Mouse (Mus musculus) neural tube, embryonic 15.5 days (tissue): ENCODE results near the gene Rab1b. TPM values are rescaled to one million over a fixed set of nuclear protein-coding genes. Genes with fewer than 3 reads are reported as not detected.

ENCODE experiments used
- ATAC-seq: fragments of 200-750 bp; cut with Nextera tagmentation; 2 replicates; pipeline ENCODE4 v1.8.0; 2017; ENCODE audit warnings: mild to moderate bottlenecking, moderate TSS enrichment, moderate library complexity; ENCODE audit not compliant: low FRiP score
- H3K27ac ChIP-seq: fragments of 300-500 bp; sonication (generic); replicated peaks from 2 replicates; pipeline ENCODE4 v1.5.1; 2015; ENCODE audit warnings: mild to moderate bottlenecking, inconsistent platforms
- H3K27me3 ChIP-seq: fragments of 300-500 bp; sonication (generic); replicated peaks from 2 replicates; pipeline ENCODE4 v1.6.1; 2015; ENCODE audit warnings: inconsistent platforms
- H3K36me3 ChIP-seq: fragments of 300-500 bp; sonication (generic); 2 replicates; pipeline ENCODE4 v1.6.1; 2015; ENCODE audit warnings: inconsistent platforms
- H3K4me1 ChIP-seq: fragments of 300-500 bp; sonication (generic); 2 replicates; pipeline ENCODE4 v1.6.1; 2015; ENCODE audit warnings: inconsistent platforms
- H3K4me2 ChIP-seq: fragments of 300-500 bp; sonication (generic); 2 replicates; pipeline ENCODE4 v1.6.1; 2015; ENCODE audit warnings: inconsistent platforms, mild to moderate bottlenecking, moderate library complexity
- H3K4me3 ChIP-seq: fragments of 300-500 bp; sonication (generic); replicated peaks from 2 replicates; pipeline ENCODE4 v1.5.1; 2015; ENCODE audit warnings: mild to moderate bottlenecking, inconsistent platforms
- H3K9ac ChIP-seq: fragments of 300-500 bp; sonication (generic); replicated peaks from 2 replicates; pipeline ENCODE4 v1.6.1; 2015; ENCODE audit warnings: mild to moderate bottlenecking, inconsistent platforms
- H3K9me3 ChIP-seq: fragments of 300-500 bp; sonication (generic); replicated peaks from 2 replicates; pipeline ENCODE4 v1.6.1; 2016; ENCODE audit warnings: inconsistent platforms
- WGBS: fragments of 180-500 bp; shearing (Covaris S2); methylation state at CpG from one replicate; pipeline ENCODE4 v1.1.7; 2015; ENCODE audit warnings: mixed read lengths; 5-methylcytosine and 5-hydroxymethylcytosine counted together
- polyA plus RNA-seq: library from polyadenylated mRNA; unstranded; fragments of >200 nt; fragmentation: Nextera tagmentation; extraction: Ambion mirVana; gene quantifications from 2 replicates; pipeline ENCODE4 v1.2.1, GENCODE M21; 2015

The Rab1b gene
- polyA plus RNA-seq, 1 experiment from 2014 or later = 205 TPM

DNA sequence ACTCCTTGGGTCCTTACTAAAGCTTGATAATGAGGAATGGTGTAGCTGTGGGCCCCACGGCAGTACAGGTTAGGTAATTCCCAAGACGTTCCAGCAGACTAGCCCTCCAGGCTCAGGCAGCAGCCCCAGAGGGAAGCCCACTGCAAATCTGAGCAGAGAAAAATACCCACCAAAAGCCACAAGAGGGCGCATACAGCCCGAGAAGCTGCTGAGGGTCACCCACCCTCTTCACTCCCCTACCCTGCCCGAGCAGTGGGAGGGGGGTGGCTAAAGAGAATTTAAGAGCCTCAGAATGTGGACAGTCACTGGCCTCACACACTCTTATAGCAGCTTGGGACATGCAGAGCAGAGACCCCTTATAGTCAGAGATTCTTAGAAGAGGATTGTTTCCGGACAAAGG lies 50.6 kb downstream of the Rab1b start:
- Histone ChIP-seq H3K4me1 (peaks cover 18% of the 10 kb centered on the region), H3K4me3 (no peak overlapping the region), H3K36me3 (no peaks in the 10 kb centered on the region), H3K4me2 (no peak overlapping the region), H3K9me3 (no peaks in the 10 kb centered on the region), H3K9ac (no peak overlapping the region), H3K27ac (no peak overlapping the region), H3K27me3 (peaks cover 41% of the 10 kb centered on the region)
- ATAC-seq = no peak
- WGBS = 10% methylated on average over 6 of the region's 6 CpGs

DNA sequence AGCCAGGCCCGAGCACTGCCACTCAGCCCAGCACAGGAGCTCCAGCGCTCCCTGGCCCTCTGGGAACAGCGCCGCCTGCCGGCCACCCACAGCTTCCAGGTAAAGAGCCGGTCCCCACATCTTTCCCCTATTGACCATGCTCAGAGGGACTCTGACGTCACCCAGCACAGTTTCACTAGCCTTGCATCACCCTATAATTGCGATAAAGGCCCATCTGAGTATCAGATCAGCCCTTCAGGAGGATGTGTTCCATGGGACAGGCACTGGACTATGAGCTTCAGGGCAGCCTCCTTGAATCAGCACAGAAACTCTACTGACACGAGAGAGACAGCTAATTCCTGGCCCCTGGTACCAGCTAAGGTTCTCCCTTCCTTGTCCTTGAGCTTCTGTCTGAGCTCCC lies 53.0 kb downstream of the Rab1b start:
- Histone ChIP-seq H3K36me3 (peaks cover 2% of the 10 kb centered on the region; the same call in 1 of the 2 replicates), H3K4me3 (no peak overlapping the region), H3K27me3 (peaks cover 56% of the 10 kb centered on the region), H3K9ac (no peak overlapping the region), H3K4me2 (no peak overlapping the region), H3K27ac (no peak overlapping the region), H3K9me3 (no peaks in the 10 kb centered on the region), H3K4me1 (peaks cover 21% of the 10 kb centered on the region)
- no peak for ATAC-seq
- WGBS = 24% methylated on average over 9 of the region's 9 CpGs

DNA sequence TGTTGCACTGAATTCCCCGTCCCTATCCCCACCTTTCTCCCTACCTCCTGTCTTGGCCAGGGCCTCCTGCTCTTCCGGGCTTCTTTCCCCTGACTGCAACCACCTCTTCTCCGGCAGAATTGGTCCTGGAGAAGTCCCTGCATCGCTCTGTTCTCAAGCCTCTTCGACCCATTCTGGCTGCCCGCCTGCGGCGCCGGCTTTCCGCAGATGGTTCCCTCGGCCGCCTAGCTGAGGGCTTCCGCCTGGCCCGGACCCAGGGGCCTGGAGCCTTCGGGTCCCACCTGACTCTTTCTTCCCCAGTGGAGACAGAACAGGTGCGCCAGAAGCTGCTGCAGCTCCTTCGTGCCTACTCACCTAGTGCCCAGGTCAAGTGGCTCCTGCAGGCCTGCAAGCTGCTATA lies 54.0 kb downstream of the Rab1b start:
- no peak overlapping the region for H3K9ac ChIP-seq
- no peak overlapping the region for H3K4me3 ChIP-seq
- no peaks in the 10 kb centered on the region for H3K9me3 ChIP-seq
- peaks cover 12% of the 10 kb centered on the region; the same call in 1 of the 2 replicates for H3K36me3 ChIP-seq
- H3K4me1 ChIP-seq = peaks cover 19% of the 10 kb centered on the region
- H3K27ac ChIP-seq = no peak overlapping the region
- H3K4me2 ChIP-seq = no peak overlapping the region
- 62% methylated on average over 17 of the region's 17 CpGs for WGBS
- ATAC-seq = no peak
- peaks cover 52% of the 10 kb centered on the region for H3K27me3 ChIP-seq

DNA sequence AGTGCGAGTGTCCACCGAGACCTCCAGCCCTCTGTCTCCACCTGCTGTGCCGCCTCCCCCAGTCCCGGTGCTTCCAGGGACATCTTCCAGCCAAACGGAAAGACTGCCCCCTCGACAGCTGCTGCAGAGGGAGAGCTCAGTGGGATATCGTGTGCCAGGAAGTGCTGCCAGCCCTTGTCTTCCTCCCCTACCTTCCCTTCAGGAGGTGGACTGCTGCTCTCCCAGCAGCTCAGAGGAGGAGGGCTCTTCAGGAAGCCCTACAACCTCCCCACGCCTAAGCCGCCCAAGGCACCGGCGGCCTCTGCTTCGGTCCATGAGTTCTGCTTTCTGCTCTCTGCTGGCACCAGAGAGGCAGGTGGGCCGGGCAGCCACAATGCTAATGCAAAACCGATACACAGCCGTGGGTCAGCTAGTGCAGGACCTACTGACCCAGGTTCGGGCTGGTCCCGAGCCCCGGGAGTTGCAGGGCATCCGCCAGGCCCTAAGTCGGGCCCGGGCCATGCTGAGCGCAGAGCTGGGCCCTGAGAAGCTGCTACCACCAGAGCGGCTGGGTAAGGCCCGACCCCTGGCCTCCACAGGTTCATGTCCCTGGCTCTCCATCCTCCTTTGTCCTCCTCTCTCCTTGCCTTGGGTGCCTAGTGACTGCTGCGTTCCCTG lies 54.6 kb downstream of the Rab1b start:
- peaks cover 48% of the 10 kb centered on the region for H3K27me3 ChIP-seq
- no peaks in the 10 kb centered on the region for H3K9me3 ChIP-seq
- no peak overlapping the region for H3K27ac ChIP-seq
- H3K9ac ChIP-seq = no peak overlapping the region
- 33% methylated on average over 25 of the region's 25 CpGs for WGBS
- no peak for ATAC-seq
- H3K4me2 ChIP-seq = no peak overlapping the region
- H3K4me1 ChIP-seq = peaks cover 19% of the 10 kb centered on the region
- no peak overlapping the region for H3K4me3 ChIP-seq
- peaks cover 18% of the 10 kb centered on the region for H3K36me3 ChIP-seq

DNA sequence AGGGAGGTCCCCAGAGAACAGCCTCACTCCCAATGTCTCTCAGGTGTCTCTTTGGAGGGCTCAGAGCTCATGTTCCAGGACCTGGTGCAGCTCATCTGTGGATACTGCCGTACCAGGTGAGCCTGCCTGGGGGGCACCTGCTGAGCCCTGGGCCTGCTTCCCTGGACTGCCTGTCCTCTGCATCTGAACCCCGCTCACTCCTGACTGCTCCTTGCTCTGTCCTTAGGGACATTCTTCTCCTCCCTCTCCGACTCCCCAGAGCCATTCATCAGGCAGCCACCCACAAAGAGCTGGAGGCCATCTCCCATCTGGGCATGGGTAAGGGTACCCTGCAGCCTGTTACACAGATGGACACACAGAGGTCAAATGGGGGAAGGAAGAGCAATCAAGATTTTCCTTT lies 55.4 kb downstream of the Rab1b start:
- peaks cover 26% of the 10 kb centered on the region for H3K36me3 ChIP-seq
- no peak overlapping the region for H3K4me3 ChIP-seq
- ATAC-seq = no peak
- H3K4me1 ChIP-seq = peaks cover 18% of the 10 kb centered on the region
- H3K9me3 ChIP-seq = no peaks in the 10 kb centered on the region
- H3K4me2 ChIP-seq = peak overlapping the region; percentile 24; the same call in 1 of the 2 replicates
- WGBS = 44% methylated on average over 3 of the region's 3 CpGs
- H3K27ac ChIP-seq = no peak overlapping the region
- no peak overlapping the region for H3K9ac ChIP-seq
- H3K27me3 ChIP-seq = peaks cover 48% of the 10 kb centered on the region

DNA sequence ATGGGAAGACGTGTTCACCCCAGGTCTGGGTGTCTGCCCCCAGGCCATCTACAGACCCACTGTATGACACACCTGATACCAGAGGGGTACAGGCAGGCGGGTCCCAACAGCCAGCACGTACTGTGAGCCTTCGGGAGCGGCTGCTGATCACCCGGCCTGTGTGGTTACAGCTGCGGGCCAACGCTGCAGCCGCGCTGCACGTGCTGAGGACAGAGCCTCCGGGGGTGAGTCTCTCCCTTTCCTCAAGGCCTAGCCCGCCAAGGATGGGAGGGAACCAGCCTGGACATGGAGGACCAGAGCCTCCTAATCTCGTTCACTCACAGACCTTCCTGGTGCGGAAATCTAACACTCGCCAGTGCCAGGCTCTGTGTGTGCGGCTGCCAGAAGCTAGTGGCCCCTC lies 55.8 kb downstream of the Rab1b start:
- no peaks in the 10 kb centered on the region for H3K9me3 ChIP-seq
- peak overlapping the region; percentile 24 for H3K4me2 ChIP-seq
- peaks cover 13% of the 10 kb centered on the region for H3K4me1 ChIP-seq
- no peak overlapping the region for H3K27ac ChIP-seq
- H3K4me3 ChIP-seq = no peak overlapping the region
- H3K9ac ChIP-seq = no peak overlapping the region
- no peak for ATAC-seq
- WGBS = 10% methylated on average over 17 of the region's 17 CpGs
- peaks cover 30% of the 10 kb centered on the region for H3K36me3 ChIP-seq
- H3K27me3 ChIP-seq = peaks cover 48% of the 10 kb centered on the region

DNA sequence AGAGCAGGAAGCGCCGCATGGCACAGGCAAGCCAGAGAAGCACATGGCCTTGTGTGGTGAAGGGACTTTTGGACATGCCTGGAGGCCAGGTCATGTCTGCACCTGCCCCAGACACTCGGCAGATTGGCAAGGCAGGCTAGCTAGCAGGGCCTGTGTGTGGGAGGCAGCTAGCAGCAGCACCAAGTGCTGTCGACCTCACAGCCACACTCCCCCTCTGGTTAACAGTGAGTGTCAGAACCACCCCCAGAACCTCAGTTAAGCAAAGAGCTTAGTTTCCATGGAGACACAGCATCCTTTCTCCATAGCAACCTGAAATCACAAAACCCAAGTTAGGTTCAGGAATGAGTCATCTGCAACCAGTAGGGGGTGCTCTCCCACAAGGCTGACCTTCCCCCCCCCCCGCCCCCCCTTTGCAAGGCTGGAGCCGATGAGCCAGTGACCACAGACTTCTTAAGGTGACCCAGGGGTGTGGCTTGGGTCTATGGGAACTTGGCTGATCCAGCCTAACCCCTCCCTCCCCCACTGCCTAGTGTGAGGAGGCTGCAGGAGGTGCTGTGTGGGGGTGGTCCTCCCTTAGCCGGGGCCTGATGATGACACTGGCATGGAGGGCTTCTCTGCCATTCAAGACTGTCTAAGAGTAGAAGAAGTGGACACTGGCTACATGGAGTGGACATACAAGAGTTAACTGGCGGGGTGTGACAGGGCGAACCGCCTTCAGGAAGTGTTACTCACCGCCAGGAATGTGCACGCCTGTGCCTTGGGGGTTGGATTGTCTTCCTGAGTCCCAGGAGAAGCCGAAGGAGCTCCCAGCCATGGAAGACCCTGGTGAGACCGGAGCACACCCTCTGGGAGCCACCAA lies 56.6 kb downstream of the Rab1b start, which contains the start of gene Rin1:
TSS of gene Rin1 (plus strand) at position 435 of the 859 bp plus-strand sequence.
- H3K4me1 ChIP-seq = peaks cover 13% of the 10 kb centered on the region
- no peak within 1 kb of the TSS for H3K27ac ChIP-seq
- ATAC-seq = 0 out of 2 replicates have a peak, but pooled peaks have one; percentile 15
- 21% methylated on average over 14 of the region's 14 CpGs for WGBS
- peaks cover 36% of the 10 kb centered on the region for H3K36me3 ChIP-seq
- H3K4me3 ChIP-seq = no peak within 1 kb of the TSS; the same call in 1 of the 2 replicates
- H3K9ac ChIP-seq = no peak within 1 kb of the TSS
- H3K4me2 ChIP-seq = peak within 1 kb of the TSS; percentile 24
- H3K9me3 ChIP-seq = no peaks in the 10 kb centered on the region
- peaks cover 48% of the 10 kb centered on the region for H3K27me3 ChIP-seq

DNA sequence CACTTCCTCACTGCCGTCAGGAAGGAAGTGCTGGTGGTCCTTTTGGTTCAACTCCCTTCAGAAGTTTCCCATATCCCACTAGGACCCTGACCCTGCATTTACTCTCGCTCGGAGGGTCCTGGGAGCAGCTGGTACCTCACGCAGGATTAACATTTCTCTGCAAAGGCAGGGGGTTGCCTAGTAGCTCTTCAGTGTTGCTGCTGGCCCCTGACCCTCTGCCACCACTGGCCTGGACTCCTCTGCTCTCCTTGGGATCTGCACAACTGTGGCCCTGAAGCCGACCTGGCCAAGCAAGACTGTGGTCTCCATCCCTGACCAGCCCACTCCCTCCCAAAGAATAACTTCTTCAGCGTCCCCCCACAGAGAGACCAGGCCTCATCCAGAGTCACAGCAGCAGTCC lies 57.5 kb downstream of the Rab1b start:
- H3K9me3 ChIP-seq = no peaks in the 10 kb centered on the region
- peaks cover 41% of the 10 kb centered on the region for H3K27me3 ChIP-seq
- peaks cover 41% of the 10 kb centered on the region for H3K36me3 ChIP-seq
- H3K4me2 ChIP-seq = no peak overlapping the region
- H3K4me3 ChIP-seq = no peak overlapping the region
- no peak overlapping the region for H3K27ac ChIP-seq
- peaks cover 13% of the 10 kb centered on the region for H3K4me1 ChIP-seq
- WGBS = 85% methylated on average over 6 of the region's 6 CpGs
- ATAC-seq = no peak
- H3K9ac ChIP-seq = no peak overlapping the region

Other genes with a start within 250 kb of the Rab1b start
- 2.9 and 11.3 TPM in 2 replicates for gene Actn3, start 229.2 kb downstream of the Rab1b start, polyA plus RNA-seq
- gene Zdhhc24, start 228.4 kb downstream of the Rab1b start, polyA plus RNA-seq = 19.7 and 20.5 TPM in 2 replicates
- gene Bbs1, start 200.4 kb downstream of the Rab1b start, polyA plus RNA-seq = 5.8 and 8.4 TPM in 2 replicates
- 104 TPM in 2 replicates for gene Dpp3, start 178.8 kb downstream of the Rab1b start, polyA plus RNA-seq
- gene Peli3, start 163.9 kb downstream of the Rab1b start, polyA plus RNA-seq = 12.0 and 13.2 TPM in 2 replicates
- 97.3 and 105 TPM in 2 replicates for gene Mrpl11, start 144.9 kb downstream of the Rab1b start, polyA plus RNA-seq
- gene Npas4, start 116.8 kb downstream of the Rab1b start, polyA plus RNA-seq = 0.36 and 0.42 TPM in 2 replicates
- 12.8 and 14.0 TPM in 2 replicates for gene Slc29a2, start 83.2 kb downstream of the Rab1b start, polyA plus RNA-seq
- 103 and 113 TPM in 2 replicates for gene B4gat1, start 68.2 kb downstream of the Rab1b start, polyA plus RNA-seq
- gene AC124502.3, start 68.2 kb downstream of the Rab1b start, polyA plus RNA-seq = 4.1 and 4.2 TPM in 2 replicates
- 21.6 and 32.6 TPM in 2 replicates for gene Brms1, start 65.7 kb downstream of the Rab1b start, polyA plus RNA-seq
- 0.89 and 1.0 TPM in 2 replicates for gene Rin1, start 56.6 kb downstream of the Rab1b start, polyA plus RNA-seq
- 19.9 and 27.4 TPM in 2 replicates for gene Cd248, start 39.0 kb downstream of the Rab1b start, polyA plus RNA-seq
- gene Tmem151a, start 21.5 kb downstream of the Rab1b start, polyA plus RNA-seq = 29.7 and 38.5 TPM in 2 replicates
- 56.8 and 66.1 TPM in 2 replicates for gene Yif1a, start 18.5 kb downstream of the Rab1b start, polyA plus RNA-seq
- gene Cnih2, start 8.6 kb downstream of the Rab1b start, polyA plus RNA-seq = 294 and 369 TPM in 2 replicates
- gene Klc2, start 11.5 kb upstream of the Rab1b start, polyA plus RNA-seq = 82.4 and 94.5 TPM in 2 replicates
- gene Pacs1, start 166.0 kb upstream of the Rab1b start, polyA plus RNA-seq = 47.6 and 51.0 TPM in 2 replicates
- gene Sf3b2, start 188.4 kb upstream of the Rab1b start, polyA plus RNA-seq = 300 and 331 TPM in 2 replicates
- 37.8 and 42.0 TPM in 2 replicates for gene Gal3st3, start 191.3 kb upstream of the Rab1b start, polyA plus RNA-seq
- not detected in 2 replicates for gene Catsper1, start 228.7 kb upstream of the Rab1b start, polyA plus RNA-seq
- gene Cst6, start 242.5 kb upstream of the Rab1b start, polyA plus RNA-seq = 8.0 and 10.0 TPM in 2 replicates